Mouse (Mus musculus): Measurements from ENCODE around the gene Wdfy2. TPM values are rescaled to one million over a fixed set of nuclear protein-coding genes. Genes with fewer than 3 reads are reported as not detected.

The Wdfy2 gene
- polyA plus RNA-seq, 1 experiment = 4.8 TPM

DNA sequence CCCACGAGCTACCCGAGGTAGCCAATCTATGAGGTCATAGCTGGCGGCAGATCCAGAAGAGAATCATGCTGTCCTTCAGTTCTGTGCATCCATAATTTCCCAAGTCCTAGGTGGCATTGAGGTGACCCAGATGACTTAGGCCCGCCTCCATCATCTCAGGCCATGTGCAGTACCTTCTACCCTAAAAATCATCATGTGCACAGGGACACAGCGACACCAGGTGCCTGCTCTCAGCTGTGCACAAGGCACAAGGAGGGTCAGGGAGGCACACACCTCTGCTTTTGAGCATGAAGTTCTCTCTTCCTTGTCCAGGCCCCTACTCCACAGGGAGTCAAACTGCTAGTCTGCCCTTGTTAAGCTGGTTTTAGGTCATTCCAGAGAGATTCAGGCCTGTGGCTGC is 127.9 kb downstream of the Wdfy2 start:
- H3K79me3 ChIP-seq (ENCODE audit: low read depth) = no peaks in the 10 kb centered on the region
- H3ac ChIP-seq (ENCODE audit: control insufficient read depth, insufficient read length, low read depth) = no peak overlapping the region
- no peaks in the 10 kb centered on the region for H3K36me3 ChIP-seq (ENCODE audit: control insufficient read depth, insufficient read depth)
- no peaks in the 10 kb centered on the region for H3K79me2 ChIP-seq (ENCODE audit: control insufficient read depth, insufficient read depth)
- H3K4me3 ChIP-seq (ENCODE audit: insufficient read depth, poor library complexity, severe bottlenecking) = no peak overlapping the region
- no peak for TF ChIP-seq MYOD1 (IDR thresholded peaks at IDR 0.05; ENCODE audit: control insufficient read depth, insufficient read length, low read depth)
- no peak for TF ChIP-seq FOSL1 (IDR thresholded peaks at IDR 0.05; ENCODE audit: insufficient read depth, low read length, poor library complexity, severe bottlenecking)
- no peak for TF ChIP-seq MYOG (IDR thresholded peaks at IDR 0.05; ENCODE audit: control insufficient read depth, extremely low read depth, insufficient read length)
- no peak for TF ChIP-seq USF1 (IDR thresholded peaks at IDR 0.05; ENCODE audit: low read depth)
- TF ChIP-seq CEBPB (IDR thresholded peaks at IDR 0.05; ENCODE audit: low read depth) = no peak
- TF ChIP-seq MAX (IDR thresholded peaks at IDR 0.05) = no peak
- TF ChIP-seq CTCF (IDR thresholded peaks at IDR 0.05; ENCODE audit: control insufficient read depth, insufficient read depth, insufficient read length) = no peak
- no peaks in the 10 kb centered on the region for H3K27me3 ChIP-seq (ENCODE audit: control insufficient read depth, insufficient read depth, insufficient read length)

DNA sequence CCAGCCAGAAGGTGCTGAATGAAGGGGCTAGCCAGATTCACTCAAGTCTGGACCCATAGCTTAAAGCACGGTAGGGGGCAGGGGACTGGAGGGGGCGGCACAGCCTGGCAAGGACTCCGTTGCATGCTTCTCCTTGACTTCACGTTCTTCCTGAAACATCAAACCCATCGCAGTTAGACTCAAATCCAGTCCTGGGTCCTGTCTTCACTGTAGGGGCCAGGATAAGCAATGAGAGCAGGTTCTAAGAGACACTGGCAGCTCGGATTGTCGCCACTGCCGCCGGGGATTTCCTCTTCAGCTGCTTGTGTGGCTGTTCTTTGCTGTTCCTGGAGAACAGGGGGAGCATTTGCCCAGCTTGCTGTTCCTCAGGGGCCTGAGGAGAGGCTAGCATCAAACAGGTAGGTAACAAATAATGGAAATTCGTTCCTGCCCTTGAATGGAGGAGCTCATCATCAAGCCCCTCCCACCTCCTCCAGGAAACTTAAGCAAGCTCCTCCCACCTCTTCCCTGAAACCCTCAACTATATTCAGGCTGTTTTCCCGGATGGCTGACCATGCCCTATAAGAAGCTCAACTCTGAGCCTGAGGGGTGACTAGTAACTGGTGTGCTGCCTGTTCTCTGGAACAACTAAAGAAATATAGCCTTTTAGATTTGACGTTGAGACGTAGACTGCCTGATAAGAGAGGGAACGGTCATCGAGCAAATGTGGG is 128.5 kb downstream of the Wdfy2 start:
- TF ChIP-seq MYOD1 (IDR thresholded peaks at IDR 0.05; ENCODE audit: control insufficient read depth, insufficient read length, low read depth) (no peak), CTCF (IDR thresholded peaks at IDR 0.05; ENCODE audit: control insufficient read depth, insufficient read depth, insufficient read length) (no peak), MYOG (IDR thresholded peaks at IDR 0.05; ENCODE audit: control insufficient read depth, extremely low read depth, insufficient read length) (no peak), USF1 (IDR thresholded peaks at IDR 0.05; ENCODE audit: low read depth) (no peak), CEBPB (IDR thresholded peaks at IDR 0.05; ENCODE audit: low read depth) (no peak), FOSL1 (IDR thresholded peaks at IDR 0.05; ENCODE audit: insufficient read depth, low read length, poor library complexity, severe bottlenecking) (no peak), MAX (IDR thresholded peaks at IDR 0.05) (no peak)
- H3K27me3 ChIP-seq (ENCODE audit: control insufficient read depth, insufficient read depth, insufficient read length) = no peaks in the 10 kb centered on the region
- no peak overlapping the region for H3ac ChIP-seq (ENCODE audit: control insufficient read depth, insufficient read length, low read depth)
- no peak overlapping the region for H3K4me3 ChIP-seq (ENCODE audit: insufficient read depth, poor library complexity, severe bottlenecking)
- no peaks in the 10 kb centered on the region for H3K79me3 ChIP-seq (ENCODE audit: low read depth)
- no peaks in the 10 kb centered on the region for H3K79me2 ChIP-seq (ENCODE audit: control insufficient read depth, insufficient read depth)
- H3K36me3 ChIP-seq (ENCODE audit: control insufficient read depth, insufficient read depth) = no peaks in the 10 kb centered on the region

DNA sequence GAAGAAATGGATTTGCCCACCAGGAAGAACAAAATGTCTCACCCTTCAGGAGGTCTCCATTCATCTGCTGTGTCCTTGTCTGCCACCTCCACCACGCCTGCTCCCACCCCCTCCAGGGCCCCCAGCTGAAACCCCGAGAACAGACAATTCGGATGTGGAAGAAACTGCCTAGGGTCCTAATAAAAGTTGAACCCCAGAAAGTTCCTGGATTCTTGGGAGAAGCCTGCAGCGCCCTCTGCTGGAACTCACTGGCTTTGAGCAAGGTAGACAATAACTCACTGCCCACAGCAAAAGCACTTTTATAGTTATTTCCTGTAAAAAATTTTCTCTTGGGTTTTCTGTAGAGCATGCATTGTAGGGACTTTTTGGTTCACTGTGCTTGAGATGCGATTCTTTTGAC is 137.6 kb downstream of the Wdfy2 start:
- no peak for TF ChIP-seq CTCF (IDR thresholded peaks at IDR 0.05; ENCODE audit: control insufficient read depth, insufficient read depth, insufficient read length)
- TF ChIP-seq CEBPB (IDR thresholded peaks at IDR 0.05; ENCODE audit: low read depth) = no peak
- TF ChIP-seq FOSL1 (IDR thresholded peaks at IDR 0.05; ENCODE audit: insufficient read depth, low read length, poor library complexity, severe bottlenecking) = no peak
- TF ChIP-seq MYOD1 (IDR thresholded peaks at IDR 0.05; ENCODE audit: control insufficient read depth, insufficient read length, low read depth) = no peak
- no peak for TF ChIP-seq MAX (IDR thresholded peaks at IDR 0.05)
- no peak for TF ChIP-seq MYOG (IDR thresholded peaks at IDR 0.05; ENCODE audit: control insufficient read depth, extremely low read depth, insufficient read length)
- no peak for TF ChIP-seq USF1 (IDR thresholded peaks at IDR 0.05; ENCODE audit: low read depth)
- H3K36me3 ChIP-seq (ENCODE audit: control insufficient read depth, insufficient read depth) = no peaks in the 10 kb centered on the region
- H3K4me3 ChIP-seq (ENCODE audit: insufficient read depth, poor library complexity, severe bottlenecking) = no peak overlapping the region
- no peaks in the 10 kb centered on the region for H3K79me3 ChIP-seq (ENCODE audit: low read depth)
- no peak overlapping the region for H3ac ChIP-seq (ENCODE audit: control insufficient read depth, insufficient read length, low read depth)
- H3K79me2 ChIP-seq (ENCODE audit: control insufficient read depth, insufficient read depth) = no peaks in the 10 kb centered on the region
- H3K27me3 ChIP-seq (ENCODE audit: control insufficient read depth, insufficient read depth, insufficient read length) = no peaks in the 10 kb centered on the region

GRCm38 (mm10) chr14:62979815-62980214 is 142.3 kb downstream of the Wdfy2 start:
- no peaks in the 10 kb centered on the region for H3K36me3 ChIP-seq (ENCODE audit: control insufficient read depth, insufficient read depth)
- H3K79me2 ChIP-seq (ENCODE audit: control insufficient read depth, insufficient read depth) = no peaks in the 10 kb centered on the region
- H3ac ChIP-seq (ENCODE audit: control insufficient read depth, insufficient read length, low read depth) = no peak overlapping the region
- no peak overlapping the region for H3K4me3 ChIP-seq (ENCODE audit: insufficient read depth, poor library complexity, severe bottlenecking)
- H3K27me3 ChIP-seq (ENCODE audit: control insufficient read depth, insufficient read depth, insufficient read length) = no peaks in the 10 kb centered on the region
- TF ChIP-seq FOSL1 (IDR thresholded peaks at IDR 0.05; ENCODE audit: insufficient read depth, low read length, poor library complexity, severe bottlenecking) (no peak), CEBPB (IDR thresholded peaks at IDR 0.05; ENCODE audit: low read depth) (no peak), MYOD1 (IDR thresholded peaks at IDR 0.05; ENCODE audit: control insufficient read depth, insufficient read length, low read depth) (no peak), MYOG (IDR thresholded peaks at IDR 0.05; ENCODE audit: control insufficient read depth, extremely low read depth, insufficient read length) (no peak), USF1 (IDR thresholded peaks at IDR 0.05; ENCODE audit: low read depth) (no peak), CTCF (IDR thresholded peaks at IDR 0.05; ENCODE audit: control insufficient read depth, insufficient read depth, insufficient read length) (no peak), MAX (IDR thresholded peaks at IDR 0.05) (no peak)
- no peaks in the 10 kb centered on the region for H3K79me3 ChIP-seq (ENCODE audit: low read depth)

- Histone ChIP-seq H3K4me3 (ENCODE audit: insufficient read depth, poor library complexity, severe bottlenecking) (no peak within 1 kb of the TSS), H3K27me3 (ENCODE audit: control insufficient read depth, insufficient read depth, insufficient read length) (no peaks in the 10 kb centered on the region), H3K79me3 (ENCODE audit: low read depth) (no peaks in the 10 kb centered on the region), H3K79me2 (ENCODE audit: control insufficient read depth, insufficient read depth) (no peaks in the 10 kb centered on the region), H3K36me3 (ENCODE audit: control insufficient read depth, insufficient read depth) (no peaks in the 10 kb centered on the region), H3ac (ENCODE audit: control insufficient read depth, insufficient read length, low read depth) (no peak within 1 kb of the TSS)
- TF ChIP-seq USF1 (IDR thresholded peaks at IDR 0.05; ENCODE audit: low read depth) (no peak), FOSL1 (IDR thresholded peaks at IDR 0.05; ENCODE audit: insufficient read depth, low read length, poor library complexity, severe bottlenecking) (no peak), CEBPB (IDR thresholded peaks at IDR 0.05; ENCODE audit: low read depth) (no peak), CTCF (IDR thresholded peaks at IDR 0.05; ENCODE audit: control insufficient read depth, insufficient read depth, insufficient read length) (no peak), MYOG (IDR thresholded peaks at IDR 0.05; ENCODE audit: control insufficient read depth, extremely low read depth, insufficient read length) (no peak), MAX (IDR thresholded peaks at IDR 0.05) (no peak), MYOD1 (IDR thresholded peaks at IDR 0.05; ENCODE audit: control insufficient read depth, insufficient read length, low read depth) (no peak)
These were observed 146.9 kb downstream of the Wdfy2 start, which contains the start of gene Defb48 for GRCm38 (mm10) chr14:62984410-62984809. TSS of gene Defb48 (minus strand) at chr14:62984510.
